Mouse (Mus musculus) G1E (cell line): ENCODE data around the gene Gabarapl2. TPM values are rescaled to one million over a fixed set of nuclear protein-coding genes. Genes with fewer than 3 reads are reported as not detected.

ENCODE experiments used
- ATAC-seq: 2 replicates; pipeline ENCODE4 v1.8.0; 2016; ENCODE audit warnings: mild to moderate bottlenecking; ENCODE audit not compliant: insufficient number of reproducible peaks, poor library complexity, low FRiP score, severe bottlenecking; ENCODE audit errors: extremely low read depth
- DNase-seq: peaks from one replicate; pipeline ENCODE4 v3.0.0; 2012; ENCODE audit warnings: low spot score
- H3K27me3 ChIP-seq: 2 replicates; pipeline ENCODE4 v1.6.1; 2012; ENCODE audit warnings: mild to moderate bottlenecking, low read length, inconsistent platforms; ENCODE audit not compliant: insufficient read depth
- H3K36me3 ChIP-seq: replicated peaks from 2 replicates; pipeline ENCODE3; 2012; ENCODE audit warnings: mild to moderate bottlenecking, inconsistent platforms
- H3K4me1 ChIP-seq: 2 replicates; pipeline ENCODE4 v1.6.1; 2012; ENCODE audit warnings: low read depth, low read length, inconsistent platforms, mixed read lengths; ENCODE audit not compliant: insufficient read depth
- H3K4me3 ChIP-seq: 2 replicates; pipeline ENCODE4 v1.5.1; 2012; ENCODE audit warnings: low read depth, mild to moderate bottlenecking, inconsistent platforms, low read length, moderate library complexity, mixed read lengths
- H3K9me3 ChIP-seq: replicated peaks from 2 replicates; pipeline ENCODE4 v1.6.1; 2012; ENCODE audit warnings: inconsistent platforms
- CTCF ChIP-seq: IDR thresholded peaks from 2 replicates; pipeline ENCODE4 v1.5.1; 2012; ENCODE audit warnings: low read depth, low read length, inconsistent platforms, mixed read lengths
- GATA1 ChIP-seq: IDR thresholded peaks from 2 replicates; pipeline ENCODE4 v1.6.1; 2012; ENCODE audit warnings: borderline replicate concordance, low read length, inconsistent platforms, mixed read lengths
- GATA2 ChIP-seq: IDR thresholded peaks from 2 replicates; pipeline ENCODE4 v1.6.1; 2012; ENCODE audit warnings: low read depth, low read length, inconsistent platforms, borderline replicate concordance
- POLR2AphosphoS5 ChIP-seq: IDR thresholded peaks from 2 replicates; pipeline ENCODE4 v1.6.1; 2012; ENCODE audit warnings: low read depth, low read length, inconsistent platforms; ENCODE audit not compliant: insufficient replicate concordance
- TAL1 ChIP-seq: conservative IDR thresholded peaks from 2 replicates; pipeline ENCODE4 v1.6.1; 2012; ENCODE audit warnings: low read depth, low read length, inconsistent platforms, mixed read lengths
- polyA plus RNA-seq: library from polyadenylated mRNA; stranded (reverse); fragments of >175 nt; gene quantifications from 2 replicates; pipeline ENCODE4 v1.2.3, GENCODE M21; 2012
- total RNA-seq, 2 experiments: library from RNA; stranded (forward) in 1 of 2; stranded (reverse) in 1 of 2; fragments of 200-1000 nt in 1 of 2; fragments of >200 nt in 1 of 2; fragmentation: Nextera tagmentation in 1 of 2; gene quantifications; 2 replicates each; pipeline ENCODE4 v1.2.3; 2014 to 2017

The Gabarapl2 gene
- total and polyA plus RNA-seq, 3 experiments = 3.7 to 53.7 (median 36.6) TPM

GRCm38 (mm10) chr8:111955879-111956278 lies 15.4 kb downstream of the Gabarapl2 start:
- Histone ChIP-seq H3K4me1 (no peaks in the 10 kb centered on the region; the same call in 1 of the 2 replicates), H3K4me3 (no peak overlapping the region), H3K36me3 (peaks cover 85% of the 10 kb centered on the region), H3K27me3 (no peaks in the 10 kb centered on the region), H3K9me3 (no peaks in the 10 kb centered on the region)
- TF ChIP-seq TAL1 (no peak), CTCF (no peak), POLR2AphosphoS5 (no peak), GATA2 (no peak), GATA1 (no peak)
- ATAC-seq (no peak), DNase-seq (no peak)

DNA sequence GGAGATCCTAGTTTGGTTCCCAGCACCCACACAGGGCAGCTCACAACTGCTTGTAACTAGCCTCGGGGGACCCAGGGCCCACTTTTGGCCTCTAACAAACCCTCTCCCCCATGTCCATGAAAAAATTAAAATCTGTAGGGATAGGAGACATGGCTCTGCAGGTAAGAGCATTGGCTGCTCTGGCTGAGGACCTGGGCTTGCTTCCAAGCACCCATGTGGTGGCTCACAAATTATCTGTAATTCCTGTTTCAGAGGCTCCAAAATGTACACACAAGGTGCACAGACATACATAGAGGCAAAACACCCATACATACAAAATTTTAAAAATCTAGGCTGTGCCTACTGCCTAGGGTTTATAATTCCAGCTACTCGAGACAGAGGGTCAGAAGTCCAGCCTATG lies 16.7 kb downstream of the Gabarapl2 start:
- Histone ChIP-seq H3K27me3 (no peaks in the 10 kb centered on the region), H3K4me3 (no peak overlapping the region), H3K9me3 (no peaks in the 10 kb centered on the region), H3K4me1 (no peaks in the 10 kb centered on the region; the same call in 1 of the 2 replicates), H3K36me3 (peaks cover 80% of the 10 kb centered on the region)
- ATAC-seq (no peak), DNase-seq (no peak)
- TF ChIP-seq POLR2AphosphoS5 (no peak), GATA2 (no peak), CTCF (no peak), TAL1 (no peak), GATA1 (no peak)

DNA sequence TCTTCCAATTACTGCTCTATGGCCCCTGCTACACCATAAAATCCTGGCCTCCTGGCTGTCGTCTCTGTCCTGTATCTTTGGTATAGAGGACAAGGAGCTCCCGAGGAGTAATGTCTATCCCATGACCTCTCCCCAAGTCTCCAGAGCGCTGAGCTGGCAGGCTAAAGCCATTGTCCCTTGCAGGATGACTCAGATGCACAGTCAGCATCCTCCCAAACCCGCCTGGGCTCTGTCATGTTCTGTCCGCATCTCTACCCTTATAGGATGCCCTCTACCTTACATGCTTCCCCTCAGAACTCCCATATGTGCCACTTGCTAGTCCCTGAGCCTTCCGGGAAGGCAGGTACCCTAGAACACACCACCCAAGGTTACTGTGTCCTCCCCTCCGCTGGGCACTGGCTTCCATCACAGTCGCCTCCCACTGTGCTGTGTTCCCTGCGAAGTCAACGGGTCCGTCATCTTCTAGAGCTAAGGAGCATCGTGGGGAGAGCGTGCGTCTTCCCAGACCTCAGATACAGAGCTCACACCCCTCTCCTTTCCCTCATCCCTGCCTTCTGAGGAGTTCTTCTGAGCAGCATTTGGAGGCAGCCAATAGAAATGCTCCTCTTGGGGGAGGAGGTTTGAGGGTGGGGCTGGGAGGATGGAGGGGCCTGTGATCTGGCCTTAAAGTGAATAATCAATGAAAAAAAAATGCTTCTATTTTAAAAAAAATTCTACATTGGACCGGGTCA lies 20.3 kb downstream of the Gabarapl2 start:
- ATAC-seq (no peak), DNase-seq (no peak)
- no peak for TF ChIP-seq POLR2AphosphoS5
- TF ChIP-seq GATA2 = no peak
- TF ChIP-seq TAL1 = no peak
- no peak for TF ChIP-seq GATA1
- no peak for TF ChIP-seq CTCF
- Histone ChIP-seq H3K4me1 (peaks cover 8% of the 10 kb centered on the region), H3K9me3 (no peaks in the 10 kb centered on the region), H3K27me3 (no peaks in the 10 kb centered on the region), H3K4me3 (no peak overlapping the region), H3K36me3 (peaks cover 73% of the 10 kb centered on the region)

DNA sequence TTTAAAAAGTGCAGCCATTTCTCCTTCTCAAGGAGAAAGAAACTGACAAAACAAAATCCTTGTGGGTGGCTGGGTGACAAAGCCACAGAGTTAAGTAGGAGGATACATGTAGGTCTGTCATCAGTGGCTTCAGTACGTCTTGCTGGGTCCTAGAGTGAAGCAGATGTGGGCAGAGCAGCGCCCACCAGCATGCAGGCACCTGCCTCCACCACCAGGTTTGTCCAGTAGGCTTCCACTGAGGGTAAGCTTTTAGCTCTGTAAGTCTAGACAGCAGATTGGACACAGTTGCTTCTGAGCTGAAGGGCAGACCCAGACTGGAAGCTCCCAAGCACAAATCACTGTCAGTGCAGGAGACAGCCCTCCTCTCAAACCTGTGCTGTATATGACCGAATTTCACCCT lies 20.8 kb downstream of the Gabarapl2 start:
- Histone ChIP-seq H3K9me3 (no peaks in the 10 kb centered on the region), H3K4me3 (no peak overlapping the region), H3K36me3 (peaks cover 74% of the 10 kb centered on the region), H3K27me3 (no peaks in the 10 kb centered on the region), H3K4me1 (peaks cover 9% of the 10 kb centered on the region)
- TF ChIP-seq TAL1 (no peak), POLR2AphosphoS5 (no peak), GATA1 (no peak), GATA2 (no peak), CTCF (no peak)
- ATAC-seq (no peak), DNase-seq (no peak)

- Histone ChIP-seq H3K36me3 (peaks cover 72% of the 10 kb centered on the region), H3K9me3 (no peaks in the 10 kb centered on the region), H3K27me3 (no peaks in the 10 kb centered on the region), H3K4me3 (no peak overlapping the region), H3K4me1 (peaks cover 21% of the 10 kb centered on the region)
- DNase-seq (no peak), ATAC-seq (no peak)
- TF ChIP-seq GATA1 = no peak
- no peak for TF ChIP-seq GATA2
- TF ChIP-seq POLR2AphosphoS5 = no peak
- no peak for TF ChIP-seq CTCF
- no peak for TF ChIP-seq TAL1
These were observed 22.1 kb downstream of the Gabarapl2 start for GRCm38 (mm10) chr8:111962589-111962988.

- peaks cover 74% of the 10 kb centered on the region for H3K36me3 ChIP-seq
- TF ChIP-seq TAL1 (no peak), GATA1 (no peak), POLR2AphosphoS5 (no peak), GATA2 (no peak), CTCF (no peak)
- no peaks in the 10 kb centered on the region for H3K9me3 ChIP-seq
- H3K4me1 ChIP-seq = peaks cover 26% of the 10 kb centered on the region
- DNase-seq (no peak), ATAC-seq (no peak)
- no peaks in the 10 kb centered on the region for H3K27me3 ChIP-seq
- H3K4me3 ChIP-seq = no peak overlapping the region
These were observed 22.6 kb downstream of the Gabarapl2 start for GRCm38 (mm10) chr8:111963091-111963490.
